Mouse (Mus musculus) CD4-positive helper T cell, adult 2 months (primary cell): ENCODE measurements around the gene Xiap.

Experiments
- DNase-seq: peaks from one replicate; pipeline ENCODE4 v3.0.0-alpha.2; 2012; ENCODE audit warnings: low read depth, missing footprints, low spot score

Xiap gene

GRCm38 (mm10) chrX:42087731-42088130 lies 28.3 kb downstream of the Xiap start:
- no peak for DNase-seq

- DNase-seq: no peak
Observed at GRCm38 (mm10) chrX:42088136-42088535, 28.7 kb downstream of the Xiap start.

- no peak for DNase-seq
Observed at GRCm38 (mm10) chrX:42107137-42107536, 47.7 kb downstream of the Xiap start.

- no peak for DNase-seq
Observed at GRCm38 (mm10) chrX:42110585-42110984, 51.1 kb downstream of the Xiap start.

- no peak for DNase-seq
Observed at GRCm38 (mm10) chrX:42119442-42120048, 60.1 kb downstream of the Xiap start.

GRCm38 (mm10) chrX:42124963-42125697 lies 65.7 kb downstream of the Xiap start:
- DNase-seq: no peak

- no peak for DNase-seq
Observed at GRCm38 (mm10) chrX:42139882-42140281, 80.4 kb downstream of the Xiap start.

GRCm38 (mm10) chrX:42142620-42143019 lies 83.1 kb downstream of the Xiap start:
- no peak for DNase-seq

GRCm38 (mm10) chrX:42143991-42144390 lies 84.5 kb downstream of the Xiap start:
- no peak for DNase-seq

GRCm38 (mm10) chrX:42148016-42148451 lies 88.6 kb downstream of the Xiap start:
- peak; percentile 24 for DNase-seq

GRCm38 (mm10) chrX:42148788-42149556 lies 89.5 kb downstream of the Xiap start, which contains the start of gene Stag2:
TSS of gene Stag2 (plus strand) at chrX:42149317.
- peak; percentile 93 for DNase-seq

- peak; percentile 77 for DNase-seq
Observed at GRCm38 (mm10) chrX:42149557-42150345, 90.3 kb downstream of the Xiap start.

GRCm38 (mm10) chrX:42150346-42151023 lies 91.0 kb downstream of the Xiap start:
- DNase-seq: peak; percentile 85

- no peak for DNase-seq
Observed at GRCm38 (mm10) chrX:42151024-42151754, 91.7 kb downstream of the Xiap start.

- DNase-seq: peak; percentile 89
Observed at GRCm38 (mm10) chrX:42151903-42152369, 92.5 kb downstream of the Xiap start.

GRCm38 (mm10) chrX:42153056-42153455 lies 93.6 kb downstream of the Xiap start:
- DNase-seq: peak; percentile 29
